Mouse (Mus musculus) bone marrow, adult 2 months (tissue): ENCODE results near the gene Sprr2d. TPM values are rescaled to one million over a fixed set of nuclear protein-coding genes. Genes with fewer than 3 reads are reported as not detected.

Experiments used
- H3K27ac ChIP-seq: fragments of 200-500 bp; 2 replicates; pipeline ENCODE4 v1.5.1; 2012; ENCODE audit warnings: low read depth, mild to moderate bottlenecking, control low read depth, inconsistent platforms, low read length; ENCODE audit not compliant: control insufficient read depth, poor library complexity, insufficient read depth
- H3K4me1 ChIP-seq: fragments of 200-500 bp; 2 replicates; pipeline ENCODE4 v1.6.1; 2011; ENCODE audit warnings: low read length; ENCODE audit not compliant: control insufficient read depth, insufficient read depth
- H3K4me3 ChIP-seq: fragments of 200-500 bp; replicated peaks from 2 replicates; pipeline ENCODE3; 2011; ENCODE audit warnings: mild to moderate bottlenecking, low read depth, low read length, control low read depth; ENCODE audit not compliant: control insufficient read depth
- CTCF ChIP-seq: fragments of 200-500 bp; IDR thresholded peaks from 2 replicates; pipeline ENCODE4 v1.5.1; 2011; ENCODE audit warnings: low read length, control low read depth; ENCODE audit not compliant: control insufficient read depth, insufficient read depth
- POLR2A ChIP-seq: fragments of 200-500 bp; IDR thresholded peaks from 2 replicates; pipeline ENCODE4 v1.6.1; 2011; ENCODE audit warnings: low read depth, mild to moderate bottlenecking, control low read depth, low read length, borderline replicate concordance; ENCODE audit not compliant: control insufficient read depth
- WGBS: fragments of 180-500 bp; shearing (Covaris S2); methylation state at CpG from one replicate; pipeline ENCODE4 v1.1.7; 2018; 5-methylcytosine and 5-hydroxymethylcytosine counted together
- polyA plus RNA-seq: library from polyadenylated mRNA; stranded (reverse); fragments of >200 nt; gene quantifications from 2 replicates; pipeline ENCODE4 v1.2.4, GENCODE M21; 2011; ENCODE audit warnings: low replicate concordance; ENCODE audit not compliant: missing spikeins, insufficient read depth, insufficient read length

Sprr2d gene
- polyA plus RNA-seq, 1 experiment: not detected

DNA sequence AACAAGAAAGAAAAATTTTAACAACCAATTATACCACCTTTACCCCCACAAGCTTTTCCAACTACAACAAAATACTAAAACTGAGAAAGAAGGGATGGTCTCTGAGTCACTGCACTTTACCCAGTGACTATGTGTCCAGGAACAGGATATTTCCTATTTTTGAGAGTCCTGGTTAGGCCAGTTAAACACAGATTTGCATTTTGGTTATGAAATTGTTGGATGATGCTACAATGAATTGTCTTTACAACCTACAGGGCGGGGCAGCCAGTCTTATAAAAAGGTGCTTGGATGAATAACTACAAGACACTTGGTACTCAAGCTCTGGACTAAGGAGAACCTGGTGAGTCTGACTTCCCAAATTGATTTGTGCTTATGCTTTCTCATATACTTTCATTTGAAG is 46.4 kb downstream of the Sprr2d start, which contains the start of gene Sprr2h:
Gene Sprr2h, plus strand, starts transcription at position 301 of the 400 bp plus-strand sequence.
- no peaks in the 10 kb centered on the region for H3K4me1 ChIP-seq
- no peak for TF ChIP-seq CTCF
- no peak for TF ChIP-seq POLR2A
- WGBS: 65% methylated on average over 1 of the region's 1 CpGs
- H3K4me3 ChIP-seq: no peak within 1 kb of the TSS
- no peak within 1 kb of the TSS for H3K27ac ChIP-seq

Other genes starting within 250 kb of the Sprr2d start
- not detected in 2 replicates for gene Prr9, start 215.2 kb upstream of the Sprr2d start, polyA plus RNA-seq
- not detected in 2 replicates for gene Lelp1, start 196.4 kb upstream of the Sprr2d start, polyA plus RNA-seq
- gene Sprr2a1, start 123.3 kb upstream of the Sprr2d start, polyA plus RNA-seq: not detected in 2 replicates
- not detected in 2 replicates for gene Sprr2a2, start 123.2 kb upstream of the Sprr2d start, polyA plus RNA-seq
- not detected in 2 replicates for gene Sprr2a3, start 53.7 kb upstream of the Sprr2d start, polyA plus RNA-seq
- not detected in 2 replicates for gene Sprr2b, start 22.5 kb upstream of the Sprr2d start, polyA plus RNA-seq
- gene Sprr2e, start 13.0 kb downstream of the Sprr2d start, polyA plus RNA-seq: not detected in 2 replicates
- gene Sprr2f, start 26.0 kb downstream of the Sprr2d start, polyA plus RNA-seq: not detected in 2 replicates
- gene Sprr2h, start 46.5 kb downstream of the Sprr2d start, polyA plus RNA-seq: not detected in 2 replicates
- not detected in 2 replicates for gene Sprr2i, start 68.9 kb downstream of the Sprr2d start, polyA plus RNA-seq
- not detected in 2 replicates for gene Sprr2j-ps, start 78.9 kb downstream of the Sprr2d start, polyA plus RNA-seq
- gene Gm9774, start 90.3 kb downstream of the Sprr2d start, polyA plus RNA-seq: 36.1 and 44.7 TPM in 2 replicates
- not detected in 2 replicates for gene Sprr2k, start 93.4 kb downstream of the Sprr2d start, polyA plus RNA-seq
- gene Sprr1b, start 99.6 kb downstream of the Sprr2d start, polyA plus RNA-seq: not detected in 2 replicates
- not detected in 2 replicates for gene Sprr3, start 119.6 kb downstream of the Sprr2d start, polyA plus RNA-seq
- not detected in 2 replicates for gene Sprr1a, start 146.8 kb downstream of the Sprr2d start, polyA plus RNA-seq
- gene Sprr4, start 161.4 kb downstream of the Sprr2d start, polyA plus RNA-seq: not detected in 2 replicates
- gene 2310046K23Rik, start 195.4 kb downstream of the Sprr2d start, polyA plus RNA-seq: not detected in 2 replicates
- gene Ivl, start 234.6 kb downstream of the Sprr2d start, polyA plus RNA-seq: not detected in 2 replicates
- not detected in 2 replicates for gene Smcp, start 249.9 kb downstream of the Sprr2d start, polyA plus RNA-seq